Mouse (Mus musculus): ENCODE results near the gene Tpd52l2. TPM values are rescaled to one million over a fixed set of nuclear protein-coding genes. Genes with fewer than 3 reads are reported as not detected.

Tpd52l2 gene
- 9.2 and 9.4 TPM in 2 replicates for polyA plus RNA-seq (2012; rRNA removed)

GRCm38 (mm10) chr2:181496831-181497547, at the start of gene Tpd52l2:
Gene Tpd52l2, plus strand, starts transcription at chr2:181497142.

GRCm38 (mm10) chr2:181459153-181459672, 37.7 kb upstream of the Tpd52l2 start, which contains the start of gene Zbtb46:
Gene Zbtb46, minus strand, starts transcription at chr2:181459426.

GRCm38 (mm10) chr2:181493156-181493927, 3.6 kb upstream of the Tpd52l2 start, which contains the start of gene Abhd16b:
Gene Abhd16b, plus strand, starts transcription at chr2:181493206.

GRCm38 (mm10) chr2:181520118-181520935, 23.4 kb downstream of the Tpd52l2 start, which contains the start of gene Dnajc5:
Gene Dnajc5, plus strand, starts transcription at chr2:181520485.

Other genes with a start within 250 kb of the Tpd52l2 start
- gene Gmeb2, start 209.1 kb upstream of the Tpd52l2 start, polyA plus RNA-seq (2012; rRNA removed): 8.8 and 12.7 TPM in 2 replicates
- gene Stmn3, start 182.6 kb upstream of the Tpd52l2 start, polyA plus RNA-seq (2012; rRNA removed): 1.5 and 2.0 TPM in 2 replicates
- gene Rtel1, start 177.4 kb upstream of the Tpd52l2 start, polyA plus RNA-seq (2012; rRNA removed): 10.1 and 13.0 TPM in 2 replicates
- 8.3 and 8.7 TPM in 2 replicates for gene Zgpat, start 132.2 kb upstream of the Tpd52l2 start, polyA plus RNA-seq (2012; rRNA removed)
- gene Arfrp1, start 131.7 kb upstream of the Tpd52l2 start, polyA plus RNA-seq (2012; rRNA removed): 8.8 and 9.6 TPM in 2 replicates
- 58.1 and 58.4 TPM in 2 replicates for gene Lime1, start 117.1 kb upstream of the Tpd52l2 start, polyA plus RNA-seq (2012; rRNA removed)
- 0.84 and 1.0 TPM in 2 replicates for gene Zbtb46, start 37.7 kb upstream of the Tpd52l2 start, polyA plus RNA-seq (2012; rRNA removed)
- not detected in 2 replicates for gene Abhd16b, start 3.9 kb upstream of the Tpd52l2 start, polyA plus RNA-seq (2012; rRNA removed)
- gene Dnajc5, start 23.3 kb downstream of the Tpd52l2 start, polyA plus RNA-seq (2012; rRNA removed): 14.2 and 15.9 TPM in 2 replicates
- 56.7 and 63.7 TPM in 2 replicates for gene Uckl1, start 87.8 kb downstream of the Tpd52l2 start, polyA plus RNA-seq (2012; rRNA removed)
- 2.3 and 2.9 TPM in 2 replicates for gene Prpf6, start 94.7 kb downstream of the Tpd52l2 start, polyA plus RNA-seq (2012; rRNA removed)
- 11.0 and 13.7 TPM in 2 replicates for gene Zfp512b, start 95.7 kb downstream of the Tpd52l2 start, polyA plus RNA-seq (2012; rRNA removed)
- 19.3 and 23.2 TPM in 2 replicates for gene Samd10, start 102.1 kb downstream of the Tpd52l2 start, polyA plus RNA-seq (2012; rRNA removed)
- 0.38 TPM in 1 of 2 replicates, not detected in the other for gene Gm29797, start 159.9 kb downstream of the Tpd52l2 start, polyA plus RNA-seq (2012; rRNA removed)
- 52.0 and 83.5 TPM in 2 replicates for gene Sox18, start 174.5 kb downstream of the Tpd52l2 start, polyA plus RNA-seq (2012; rRNA removed)
- 1.8 and 4.8 TPM in 2 replicates for gene Tcea2, start 183.2 kb downstream of the Tpd52l2 start, polyA plus RNA-seq (2012; rRNA removed)
- 16.6 and 21.6 TPM in 2 replicates for gene Rgs19, start 196.8 kb downstream of the Tpd52l2 start, polyA plus RNA-seq (2012; rRNA removed)
- gene Lkaaear1, start 201.3 kb downstream of the Tpd52l2 start, polyA plus RNA-seq (2012; rRNA removed): not detected in 2 replicates
- 0.11 and 0.25 TPM in 2 replicates for gene Oprl1, start 217.9 kb downstream of the Tpd52l2 start, polyA plus RNA-seq (2012; rRNA removed)